Mouse (Mus musculus) lung, postnatal 0 days (tissue): ENCODE results near the gene Hspb9.

Source experiments
- CTCF ChIP-seq: IDR thresholded peaks from 2 replicates; pipeline ENCODE4 v1.5.1; 2016; ENCODE audit warnings: antibody characterized with exemption, mild to moderate bottlenecking
- EP300 ChIP-seq: IDR thresholded peaks from 2 replicates; pipeline ENCODE4 v1.6.1; 2016; ENCODE audit warnings: antibody characterized with exemption, mild to moderate bottlenecking, control low read depth

DNA sequence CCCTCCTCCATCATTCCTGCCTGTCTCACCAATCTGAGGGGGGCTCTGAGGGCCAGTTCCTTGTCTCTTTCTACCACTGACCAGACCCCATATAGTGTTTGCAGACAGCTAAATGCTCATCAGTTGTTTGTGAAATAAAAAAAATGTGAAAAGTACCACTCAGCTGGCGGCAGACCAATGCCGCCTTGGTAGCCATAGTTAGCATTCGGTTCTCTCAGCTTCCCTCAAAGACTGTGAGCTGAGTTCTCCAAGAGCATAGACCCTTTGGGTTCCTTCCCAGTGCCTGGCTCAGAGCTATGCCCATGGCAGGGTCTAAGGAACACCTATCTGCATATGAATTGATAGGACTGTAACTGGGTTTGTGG lies 41.0 kb downstream of the Hspb9 start:
- TF ChIP-seq CTCF, result no peak
- TF ChIP-seq EP300, result no peak
